ENCODE assay signal across 12 mouse cellular contexts in the genomic region with DNA sequence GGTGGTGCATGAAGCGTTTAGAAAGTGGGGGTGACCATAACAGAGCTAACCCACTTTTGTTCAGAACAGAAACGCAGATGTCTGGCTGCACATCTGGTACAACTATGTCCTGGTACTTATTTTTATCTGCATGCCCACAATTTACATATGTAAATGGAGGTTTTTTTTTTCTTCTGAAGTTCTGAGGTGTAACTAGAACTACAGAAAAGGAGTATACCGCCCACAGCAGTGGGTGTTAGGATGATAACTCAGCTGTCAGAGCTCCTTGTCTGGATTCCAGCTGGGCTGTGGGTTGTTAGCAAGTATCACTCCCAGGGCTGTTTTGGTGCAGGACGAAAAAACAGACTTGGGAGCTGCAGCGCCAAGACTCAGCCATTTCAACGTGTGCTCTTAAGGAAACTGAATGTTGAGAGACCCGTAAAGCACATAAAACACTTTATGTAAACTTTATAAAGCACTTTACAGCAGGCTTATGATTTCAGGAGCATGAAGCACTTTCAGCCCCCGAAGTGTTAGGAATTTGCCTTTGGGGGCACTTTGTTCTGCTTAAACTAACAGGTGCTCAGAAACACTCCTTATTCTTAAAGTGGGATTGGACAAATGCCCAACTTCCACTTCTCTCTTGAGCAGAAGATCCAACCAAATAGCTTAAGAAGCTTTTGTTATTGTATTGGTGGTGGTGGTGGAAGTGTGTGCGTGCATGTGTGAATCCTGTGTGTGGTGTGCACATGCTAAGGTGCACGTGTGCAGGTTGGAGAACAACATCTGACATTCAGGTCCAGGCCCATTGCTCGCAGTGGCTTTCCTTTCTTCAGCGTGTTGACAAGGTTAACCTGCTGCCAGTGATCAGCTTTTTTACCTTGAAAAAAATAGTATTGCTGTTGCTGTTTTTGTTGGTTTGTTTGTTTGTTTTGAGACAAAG. TPM values are rescaled to one million over a fixed set of nuclear protein-coding genes. Genes with fewer than 3 reads are reported as not detected.
DNase-seq lines count a peak whose midpoint lies in the region; ATAC-seq and TF ChIP-seq lines count a peak whose summit lies in the region.
"Had no signal": no experiment of that assay in that cellular context is flagged by ENCODE, and none has a peak within 500 bp of the region (broad histone marks: within the 10 kb centered on the region; RNA-seq: fewer than 3 reads in every experiment).

No protein-coding gene starts in this region.

- 0 out of 2 replicates have a peak overlapping the region, but pooled peaks have one; percentile 25 for H3K27ac ChIP-seq in kidney, embryonic 15.5 days
- peak overlapping the region; percentile 55; the same call in 1 of the 2 replicates for H3K27ac ChIP-seq in bone marrow, adult 2 months (ENCODE audit: control insufficient read depth, insufficient read depth, low read depth, low read length, poor library complexity)
- H3K27ac ChIP-seq: heart, embryonic 15.5 days; stomach, embryonic 15.5 days had no signal

- DNase-seq in kidney, adult 18-20 months, result no peak
- DNase-seq in left cerebral cortex, postnatal 14 days (ENCODE audit: low spot score in 2 of 2), result peak; percentile 80 to 92
- peak; percentile 84 to 94 for DNase-seq in right cerebral cortex, postnatal 36 days (ENCODE audit: low spot score in 2 of 2)
- DNase-seq in adrenal gland, adult 8-10 months, result no peak
- no peak for DNase-seq in cerebellum, postnatal 10 days
- DNase-seq in heart, postnatal 25 days (ENCODE audit: low spot score), result no peak
- DNase-seq: adrenal gland, adult 2 months had no signal

- no peaks in the 10 kb centered on the region for H3K36me3 ChIP-seq in kidney, embryonic 15.5 days
- H3K36me3 ChIP-seq: heart, embryonic 15.5 days; stomach, embryonic 15.5 days had no signal

- TF ChIP-seq POLR2A in bone marrow, adult 2 months (IDR thresholded peaks at IDR 0.05; ENCODE audit: borderline replicate concordance, control insufficient read depth, low read depth, low read length), result no peak

- peaks cover 54% of the 10 kb centered on the region for H3K4me1 ChIP-seq in kidney, embryonic 15.5 days
- H3K4me1 ChIP-seq in bone marrow, adult 2 months (ENCODE audit: control insufficient read depth, insufficient read depth, low read length), result peaks cover 5% of the 10 kb centered on the region

- no peaks in the 10 kb centered on the region for H3K9me3 ChIP-seq in kidney, embryonic 15.5 days (replicated peaks)
- H3K9me3 ChIP-seq: heart, embryonic 15.5 days; stomach, embryonic 15.5 days had no signal

- H3K4me3 ChIP-seq in kidney, embryonic 15.5 days (replicated peaks), result no peak overlapping the region
- H3K4me3 ChIP-seq in bone marrow, adult 2 months (replicated peaks; ENCODE audit: control insufficient read depth, low read depth, low read length), result no peak overlapping the region
- H3K4me3 ChIP-seq: heart, embryonic 15.5 days; myocyte; stomach, embryonic 15.5 days had no signal

- intact Hi-C loops in left cerebral cortex, postnatal 14 days (cut with DNase I), result no loop called here
- intact Hi-C loops in heart, postnatal 25 days (cut with DNase I), result no loop called here

- ATAC-seq in kidney, embryonic 15.5 days (replicated peaks; ENCODE audit: low FRiP score), result no peak

- no peak overlapping the region for H3K4me2 ChIP-seq in kidney, embryonic 15.5 days
- H3K4me2 ChIP-seq: heart, embryonic 15.5 days; stomach, embryonic 15.5 days had no signal

- WGBS in kidney, embryonic 15.5 days, result 45% methylated on average over 12 of the region's 12 CpGs
- WGBS in bone marrow, adult 2 months, result 65% methylated on average over 12 of the region's 12 CpGs

- TF ChIP-seq CTCF in bone marrow, adult 2 months (IDR thresholded peaks at IDR 0.05; ENCODE audit: control insufficient read depth, insufficient read depth, low read length), result no peak

- no peak overlapping the region for H3K9ac ChIP-seq in kidney, embryonic 15.5 days
- H3K9ac ChIP-seq: heart, embryonic 15.5 days; stomach, embryonic 15.5 days had no signal

- H3K27me3 ChIP-seq in kidney, embryonic 15.5 days, result no peaks in the 10 kb centered on the region
- H3K27me3 ChIP-seq: heart, embryonic 15.5 days; stomach, embryonic 15.5 days had no signal

RNA-seq across cellular contexts. Expression of gene Serinc5, which starts 28.5 kb away (rescaled TPM):
- polyA plus RNA-seq in kidney, embryonic 15.5 days (2015; fragmentation: Nextera tagmentation; extraction: Ambion mirVana), result 16.5 and 16.8 TPM in 2 replicates
- polyA plus RNA-seq in bone marrow, adult 2 months (2011; ENCODE audit: insufficient read depth, insufficient read length, low replicate concordance, missing spikeins), result 17.2 and 17.4 TPM in 2 replicates
- 10 to 100 TPM; 60.2 to 73.2 TPM for total RNA-seq in left cerebral cortex, postnatal 14 days (2021)
- total RNA-seq in adrenal gland, adult 8-10 months (2022), result 100 to 1,000 TPM in 2 of 4 experiments, 10 to 100 TPM in 2; 59.0 to 203 (median 126) TPM
- 10 to 100 TPM; 15.3 to 17.5 TPM for total RNA-seq in heart, postnatal 25 days (2021)

Comparison
In these comparisons a context has a peak if more than half of its experiments do, and no peak if none do; other contexts are left out.
1. DNase-seq: peak in left cerebral cortex, postnatal 14 days (2 of 2) and right cerebral cortex, postnatal 36 days (2 of 2); none in kidney, adult 18-20 months (single experiment), adrenal gland, adult 8-10 months (single experiment), cerebellum, postnatal 10 days (0 of 2) and heart, postnatal 25 days (single experiment).